Mouse (Mus musculus): ENCODE measurements around the gene Cfap97d2. TPM values are rescaled to one million over a fixed set of nuclear protein-coding genes. Genes with fewer than 3 reads are reported as not detected.
A peak's percentile ranks its signal among the peaks of the same experiment; 100 is the strongest.

The Cfap97d2 gene
- polyA plus RNA-seq, 1 experiment from 2014 or later = not detected

DNA sequence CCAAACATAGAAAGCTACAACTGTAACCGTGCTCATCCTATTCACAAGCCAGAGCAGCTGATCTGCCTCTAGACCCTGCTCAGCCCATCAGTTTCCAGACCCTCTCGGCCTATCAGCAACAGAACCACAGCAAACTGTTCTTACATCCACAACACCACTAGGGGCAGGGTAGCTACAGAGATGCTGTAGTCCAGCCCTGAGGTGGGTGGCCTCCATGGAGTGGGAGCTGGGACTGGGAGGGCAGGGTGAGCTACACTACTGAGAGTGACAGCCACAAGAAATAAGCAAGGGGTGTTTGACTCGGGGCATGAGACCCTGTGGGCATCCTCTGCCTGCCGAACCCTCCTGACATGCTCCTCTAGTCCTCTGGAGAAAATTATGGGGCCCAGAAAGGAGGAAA, 37.8 kb upstream of the Cfap97d2 start:
- peak overlapping the region; percentile 79 for H3K27ac ChIP-seq (ENCODE audit: low read depth, low read length)
- no peaks in the 10 kb centered on the region for H3K27me3 ChIP-seq (replicated peaks; ENCODE audit: control insufficient read depth, insufficient read depth, low read length)
- peak; percentile 40; the same call in 1 of the 2 replicates for ATAC-seq
- 0 out of 2 replicates have a peak overlapping the region, but pooled peaks have one; percentile 9 for H3K4me2 ChIP-seq (replicated peaks; ENCODE audit: low read depth)
- peaks cover 8% of the 10 kb centered on the region; the same call in 1 of the 2 replicates for H3K4me1 ChIP-seq (replicated peaks; ENCODE audit: control insufficient read depth, insufficient read depth, low read length)
- peak; percentile 72 for TF ChIP-seq CTCF (IDR thresholded peaks at IDR 0.05; ENCODE audit: low read depth)
- H3K9me3 ChIP-seq (ENCODE audit: control insufficient read depth) = no peaks in the 10 kb centered on the region
- no peaks in the 10 kb centered on the region for H3K36me3 ChIP-seq (ENCODE audit: control insufficient read depth, insufficient read depth)
- 62% methylated on average over 4 of the region's 4 CpGs for WGBS
- no peak overlapping the region for H3K9ac ChIP-seq (ENCODE audit: low read depth, low read length)
- no peak overlapping the region for H3K4me3 ChIP-seq (ENCODE audit: low read depth, low read length)

DNA sequence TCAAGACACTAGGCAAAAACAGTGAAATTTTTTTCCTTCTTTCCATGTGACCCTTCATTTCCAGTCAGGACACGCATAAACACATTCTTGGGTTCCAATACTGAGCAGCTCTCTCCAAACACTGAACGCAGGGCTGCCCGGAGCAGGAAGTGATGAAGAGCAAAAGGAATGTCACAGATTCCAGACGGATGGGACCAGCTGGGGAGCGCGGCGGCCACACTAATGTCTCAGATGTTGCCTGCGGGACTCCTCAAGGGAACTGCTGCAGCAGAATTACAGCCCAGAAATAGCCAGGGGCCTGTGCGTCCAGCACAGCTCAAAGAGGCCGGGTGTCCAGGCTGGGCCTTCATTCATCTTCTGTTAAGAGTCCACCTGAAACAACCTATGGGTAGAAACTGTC, 37.3 kb upstream of the Cfap97d2 start:
- Histone ChIP-seq H3K27ac (ENCODE audit: low read depth, low read length) (peak overlapping the region; percentile 79), H3K4me1 (replicated peaks; ENCODE audit: control insufficient read depth, insufficient read depth, low read length) (peaks cover 8% of the 10 kb centered on the region; the same call in 1 of the 2 replicates), H3K36me3 (ENCODE audit: control insufficient read depth, insufficient read depth) (no peaks in the 10 kb centered on the region), H3K9ac (ENCODE audit: low read depth, low read length) (no peak overlapping the region), H3K27me3 (replicated peaks; ENCODE audit: control insufficient read depth, insufficient read depth, low read length) (no peaks in the 10 kb centered on the region), H3K9me3 (ENCODE audit: control insufficient read depth) (no peaks in the 10 kb centered on the region), H3K4me2 (replicated peaks; ENCODE audit: low read depth) (no peak overlapping the region), H3K4me3 (ENCODE audit: low read depth, low read length) (no peak overlapping the region)
- no peak for ATAC-seq
- WGBS = 53% methylated on average over 10 of the region's 10 CpGs
- no peak for TF ChIP-seq CTCF (IDR thresholded peaks at IDR 0.05; ENCODE audit: low read depth)

DNA sequence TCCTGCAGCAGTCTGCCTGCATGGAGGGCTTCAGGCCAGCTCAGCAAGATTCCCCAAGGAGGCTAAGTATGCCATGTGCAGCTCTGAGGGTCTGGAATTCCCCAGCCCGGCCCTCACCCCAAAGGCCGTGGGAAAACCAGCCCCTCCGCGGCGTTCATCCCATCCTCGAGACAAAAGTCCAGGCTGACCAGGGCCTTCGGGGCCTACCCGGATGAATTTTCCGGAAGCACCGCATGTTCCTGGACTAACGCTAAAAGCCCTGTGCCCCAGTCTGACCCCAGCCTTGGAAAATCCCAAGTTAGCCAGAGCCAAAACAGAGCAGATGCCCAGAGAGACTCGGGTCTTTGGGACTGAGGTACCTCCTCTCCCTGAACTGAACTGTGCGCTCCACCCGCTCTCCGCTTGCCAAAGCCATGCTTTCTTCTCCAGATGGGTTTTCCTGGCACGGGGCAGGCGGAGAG, 35.6 kb upstream of the Cfap97d2 start:
- no peak for TF ChIP-seq CTCF (IDR thresholded peaks at IDR 0.05; ENCODE audit: low read depth)
- 74% methylated on average over 17 of the region's 17 CpGs for WGBS

GRCm38 (mm10) chr8:13671246-13672003, 34.3 kb upstream of the Cfap97d2 start:
- Histone ChIP-seq H3K36me3 (ENCODE audit: control insufficient read depth, insufficient read depth) (no peaks in the 10 kb centered on the region), H3K27ac (ENCODE audit: low read depth, low read length) (no peak overlapping the region), H3K9me3 (ENCODE audit: control insufficient read depth) (no peaks in the 10 kb centered on the region), H3K9ac (ENCODE audit: low read depth, low read length) (no peak overlapping the region), H3K27me3 (replicated peaks; ENCODE audit: control insufficient read depth, insufficient read depth, low read length) (no peaks in the 10 kb centered on the region), H3K4me2 (replicated peaks; ENCODE audit: low read depth) (no peak overlapping the region), H3K4me3 (ENCODE audit: low read depth, low read length) (no peak overlapping the region), H3K4me1 (replicated peaks; ENCODE audit: control insufficient read depth, insufficient read depth, low read length) (peaks cover 5% of the 10 kb centered on the region; the same call in 1 of the 2 replicates)
- TF ChIP-seq CTCF (IDR thresholded peaks at IDR 0.05; ENCODE audit: low read depth) = no peak
- ATAC-seq = no peak
- WGBS = 79% methylated on average over 10 of the region's 10 CpGs

More for the DNA sequence above, 35.6 kb upstream of the Cfap97d2 start:
- no peaks in the 10 kb centered on the region for H3K36me3 ChIP-seq (ENCODE audit: control insufficient read depth, insufficient read depth)
- no peak overlapping the region for H3K4me2 ChIP-seq (replicated peaks; ENCODE audit: low read depth)
- no peaks in the 10 kb centered on the region for H3K9me3 ChIP-seq (ENCODE audit: control insufficient read depth)
- H3K27me3 ChIP-seq (replicated peaks; ENCODE audit: control insufficient read depth, insufficient read depth, low read length) = no peaks in the 10 kb centered on the region
- no peak overlapping the region for H3K27ac ChIP-seq (ENCODE audit: low read depth, low read length)
- H3K4me3 ChIP-seq (ENCODE audit: low read depth, low read length) = no peak overlapping the region
- peaks cover 8% of the 10 kb centered on the region; the same call in 1 of the 2 replicates for H3K4me1 ChIP-seq (replicated peaks; ENCODE audit: control insufficient read depth, insufficient read depth, low read length)
- no peak overlapping the region for H3K9ac ChIP-seq (ENCODE audit: low read depth, low read length)
- ATAC-seq = no peak

DNA sequence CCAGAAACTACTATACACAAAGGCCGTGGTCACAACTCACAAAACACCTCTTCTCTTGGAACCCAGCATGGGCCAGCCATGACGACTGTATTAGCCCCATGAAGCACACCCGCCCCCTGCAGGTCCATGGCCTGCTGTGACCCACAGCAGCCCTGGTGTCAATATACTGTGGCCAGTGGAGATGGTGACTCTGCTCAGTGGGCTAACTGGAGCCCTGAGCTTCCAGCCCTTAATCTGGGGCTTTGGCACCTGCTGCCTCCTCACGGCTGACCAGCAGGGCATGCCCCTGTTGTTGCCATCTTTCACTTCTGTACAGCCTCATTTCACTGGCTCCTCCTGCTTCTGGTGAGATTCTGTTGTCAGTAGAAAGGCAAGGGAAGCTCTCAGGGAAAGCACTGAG, 32.5 kb upstream of the Cfap97d2 start:
- no peak overlapping the region for H3K4me2 ChIP-seq (replicated peaks; ENCODE audit: low read depth)
- H3K4me3 ChIP-seq (ENCODE audit: low read depth, low read length) = no peak overlapping the region
- WGBS = 72% methylated on average over 4 of the region's 4 CpGs
- no peaks in the 10 kb centered on the region for H3K36me3 ChIP-seq (ENCODE audit: control insufficient read depth, insufficient read depth)
- H3K4me1 ChIP-seq (replicated peaks; ENCODE audit: control insufficient read depth, insufficient read depth, low read length) = peaks cover 5% of the 10 kb centered on the region; the same call in 1 of the 2 replicates
- TF ChIP-seq CTCF (IDR thresholded peaks at IDR 0.05; ENCODE audit: low read depth) = peak; percentile 48
- H3K27me3 ChIP-seq (replicated peaks; ENCODE audit: control insufficient read depth, insufficient read depth, low read length) = no peaks in the 10 kb centered on the region
- H3K9me3 ChIP-seq (ENCODE audit: control insufficient read depth) = no peaks in the 10 kb centered on the region
- H3K27ac ChIP-seq (ENCODE audit: low read depth, low read length) = 0 out of 2 replicates have a peak overlapping the region, but pooled peaks have one; percentile 21
- H3K9ac ChIP-seq (ENCODE audit: low read depth, low read length) = no peak overlapping the region
- no peak for ATAC-seq

GRCm38 (mm10) chr8:13674294-13675010, 31.2 kb upstream of the Cfap97d2 start:
- Histone ChIP-seq H3K4me3 (ENCODE audit: low read depth, low read length) (no peak overlapping the region), H3K9ac (ENCODE audit: low read depth, low read length) (no peak overlapping the region), H3K4me1 (replicated peaks; ENCODE audit: control insufficient read depth, insufficient read depth, low read length) (no peaks in the 10 kb centered on the region; the same call in 1 of the 2 replicates), H3K27me3 (replicated peaks; ENCODE audit: control insufficient read depth, insufficient read depth, low read length) (0 out of 2 replicates have a peak, but pooled peaks cover 6% of the 10 kb centered on the region), H3K4me2 (replicated peaks; ENCODE audit: low read depth) (peak overlapping the region; percentile 97; the same call in 1 of the 2 replicates), H3K9me3 (ENCODE audit: control insufficient read depth) (no peaks in the 10 kb centered on the region), H3K27ac (ENCODE audit: low read depth, low read length) (no peak overlapping the region), H3K36me3 (ENCODE audit: control insufficient read depth, insufficient read depth) (no peaks in the 10 kb centered on the region)
- TF ChIP-seq CTCF (IDR thresholded peaks at IDR 0.05; ENCODE audit: low read depth) = 0 out of 2 replicates have a peak, but pooled peaks have one; percentile 18
- WGBS = 59% methylated on average over 12 of the region's 12 CpGs
- ATAC-seq = no peak
